Mouse (Mus musculus): ENCODE data around the gene Fryl.
"Not testable (repeated sequence)": the region's sequence is repeated elsewhere in the genome, so short reads cannot be mapped to it uniquely, and the experiment has no call there.

The Fryl gene

GRCm38 (mm10) chr5:73112331-73112730 is 144.1 kb downstream of the Fryl start:
- DNase-seq (ENCODE audit: low read depth, low spot score), result no peak

GRCm38 (mm10) chr5:73103657-73104056 is 152.8 kb downstream of the Fryl start:
- no peak for DNase-seq (ENCODE audit: low read depth, low spot score)

GRCm38 (mm10) chr5:73102342-73102989 is 154.0 kb downstream of the Fryl start:
- no peak for DNase-seq (ENCODE audit: low read depth, low spot score)

- no peak for DNase-seq (ENCODE audit: low read depth, low spot score)
These were observed 164.2 kb downstream of the Fryl start for GRCm38 (mm10) chr5:73092236-73092635.

- DNase-seq (ENCODE audit: low read depth, low spot score), result no peak
These were observed 167.3 kb downstream of the Fryl start for GRCm38 (mm10) chr5:73089158-73089557.

GRCm38 (mm10) chr5:73081496-73081895 is 174.9 kb downstream of the Fryl start:
- no peak for DNase-seq (ENCODE audit: low read depth, low spot score)

- DNase-seq (ENCODE audit: low read depth, low spot score), result no peak
These were observed 176.6 kb downstream of the Fryl start for GRCm38 (mm10) chr5:73079801-73080200.

- peak; percentile 81 for DNase-seq (ENCODE audit: low read depth, low spot score)
These were observed 185.1 kb downstream of the Fryl start for GRCm38 (mm10) chr5:73071319-73071718.

- DNase-seq (ENCODE audit: low read depth, low spot score), result no peak
These were observed 189.5 kb downstream of the Fryl start for GRCm38 (mm10) chr5:73066946-73067345.

GRCm38 (mm10) chr5:73063768-73064669 is 192.4 kb downstream of the Fryl start:
- DNase-seq (ENCODE audit: low read depth, low spot score), result no peak

GRCm38 (mm10) chr5:73061506-73062155 is 194.8 kb downstream of the Fryl start:
- DNase-seq (ENCODE audit: low read depth, low spot score), result no peak

- no peak for DNase-seq (ENCODE audit: low read depth, low spot score)
These were observed 199.5 kb downstream of the Fryl start for GRCm38 (mm10) chr5:73056937-73057336.

GRCm38 (mm10) chr5:73056457-73056856 is 200.0 kb downstream of the Fryl start:
- peak; percentile 21 for DNase-seq (ENCODE audit: low read depth, low spot score)

- DNase-seq (ENCODE audit: low read depth, low spot score), result no peak
These were observed 202.5 kb downstream of the Fryl start for GRCm38 (mm10) chr5:73053933-73054332.

- no peak for DNase-seq (ENCODE audit: low read depth, low spot score)
These were observed 208.7 kb downstream of the Fryl start for GRCm38 (mm10) chr5:73047651-73048245.

- no peak for DNase-seq (ENCODE audit: low read depth, low spot score)
These were observed 212.4 kb downstream of the Fryl start for GRCm38 (mm10) chr5:73044055-73044454.

GRCm38 (mm10) chr5:73032481-73032880 is 223.9 kb downstream of the Fryl start:
- DNase-seq (ENCODE audit: low read depth, low spot score), result no peak

GRCm38 (mm10) chr5:73028646-73029045 is 227.8 kb downstream of the Fryl start:
- DNase-seq (ENCODE audit: low read depth, low spot score), result no peak

- no peak for DNase-seq (ENCODE audit: low read depth, low spot score)
These were observed 232.6 kb downstream of the Fryl start for GRCm38 (mm10) chr5:73023801-73024200.

- no peak for DNase-seq (ENCODE audit: low read depth, low spot score)
These were observed 241.7 kb downstream of the Fryl start for GRCm38 (mm10) chr5:73014745-73015144.

- DNase-seq (ENCODE audit: low read depth, low spot score), result not testable (repeated sequence)
These were observed 242.7 kb downstream of the Fryl start for GRCm38 (mm10) chr5:73013611-73014287.
